Mouse (Mus musculus): ENCODE measurements around the gene Scn8a. TPM values are rescaled to one million over a fixed set of nuclear protein-coding genes. Genes with fewer than 3 reads are reported as not detected.

Scn8a gene
- polyA plus RNA-seq, 1 experiment from 2014 or later, result 1.2 TPM

GRCm38 (mm10) chr15:100952854-100953253 is 83.2 kb downstream of the Scn8a start:
- DNase-seq (ENCODE audit: low spot score) (no peak), ATAC-seq (no peak)
- Histone ChIP-seq H3K9ac (replicated peaks; ENCODE audit: low read depth) (no peak overlapping the region), H3K27me3 (replicated peaks; ENCODE audit: insufficient read depth, low read length) (no peaks in the 10 kb centered on the region), H3K4me2 (replicated peaks; ENCODE audit: low read depth, low read length) (no peak overlapping the region), H3K4me3 (ENCODE audit: low read depth, low read length) (no peak overlapping the region), H3K36me3 (ENCODE audit: insufficient read depth, low read length) (no peaks in the 10 kb centered on the region), H3K27ac (ENCODE audit: low read length) (no peak overlapping the region), H3K9me3 (ENCODE audit: low read length) (no peaks in the 10 kb centered on the region), H3K4me1 (ENCODE audit: insufficient read depth, low read depth, low read length) (no peaks in the 10 kb centered on the region)
- TF ChIP-seq EP300 (IDR thresholded peaks at IDR 0.05) (no peak), CTCF (IDR thresholded peaks at IDR 0.05) (no peak)
- 41% methylated on average over 8 of the region's 8 CpGs for WGBS

- H3K36me3 ChIP-seq (ENCODE audit: insufficient read depth, low read length), result no peaks in the 10 kb centered on the region
- DNase-seq (ENCODE audit: low spot score), result no peak
- H3K27ac ChIP-seq (ENCODE audit: low read length), result no peak overlapping the region
- no peak overlapping the region for H3K4me2 ChIP-seq (replicated peaks; ENCODE audit: low read depth, low read length)
- WGBS, result 56% methylated on average over 7 of the region's 7 CpGs
- H3K4me1 ChIP-seq (ENCODE audit: insufficient read depth, low read depth, low read length), result no peaks in the 10 kb centered on the region
- no peaks in the 10 kb centered on the region for H3K9me3 ChIP-seq (ENCODE audit: low read length)
- TF ChIP-seq EP300 (IDR thresholded peaks at IDR 0.05) (no peak), CTCF (IDR thresholded peaks at IDR 0.05) (no peak)
- H3K4me3 ChIP-seq (ENCODE audit: low read depth, low read length), result no peak overlapping the region
- H3K9ac ChIP-seq (replicated peaks; ENCODE audit: low read depth), result no peak overlapping the region
- no peak for ATAC-seq
- no peaks in the 10 kb centered on the region for H3K27me3 ChIP-seq (replicated peaks; ENCODE audit: insufficient read depth, low read length)
These were observed 84.3 kb downstream of the Scn8a start for GRCm38 (mm10) chr15:100953955-100954354.

GRCm38 (mm10) chr15:100954751-100955150 is 85.1 kb downstream of the Scn8a start:
- no peak overlapping the region for H3K4me3 ChIP-seq (ENCODE audit: low read depth, low read length)
- WGBS, result 72% methylated on average over 16 of the region's 16 CpGs
- H3K9ac ChIP-seq (replicated peaks; ENCODE audit: low read depth), result no peak overlapping the region
- TF ChIP-seq CTCF (IDR thresholded peaks at IDR 0.05), result no peak
- no peak for TF ChIP-seq EP300 (IDR thresholded peaks at IDR 0.05)
- no peak for ATAC-seq
- no peaks in the 10 kb centered on the region for H3K27me3 ChIP-seq (replicated peaks; ENCODE audit: insufficient read depth, low read length)
- no peaks in the 10 kb centered on the region for H3K4me1 ChIP-seq (ENCODE audit: insufficient read depth, low read depth, low read length)
- DNase-seq (ENCODE audit: low spot score), result no peak
- H3K4me2 ChIP-seq (replicated peaks; ENCODE audit: low read depth, low read length), result no peak overlapping the region
- no peak overlapping the region for H3K27ac ChIP-seq (ENCODE audit: low read length)
- no peaks in the 10 kb centered on the region for H3K9me3 ChIP-seq (ENCODE audit: low read length)
- H3K36me3 ChIP-seq (ENCODE audit: insufficient read depth, low read length), result no peaks in the 10 kb centered on the region

- H3K9ac ChIP-seq (replicated peaks; ENCODE audit: low read depth), result no peak overlapping the region
- H3K9me3 ChIP-seq (ENCODE audit: low read length), result no peaks in the 10 kb centered on the region
- no peak overlapping the region for H3K4me3 ChIP-seq (ENCODE audit: low read depth, low read length)
- no peaks in the 10 kb centered on the region for H3K4me1 ChIP-seq (ENCODE audit: insufficient read depth, low read depth, low read length)
- TF ChIP-seq CTCF (IDR thresholded peaks at IDR 0.05), result no peak
- no peak for TF ChIP-seq EP300 (IDR thresholded peaks at IDR 0.05)
- WGBS, result 79% methylated on average over 6 of the region's 6 CpGs
- H3K27me3 ChIP-seq (replicated peaks; ENCODE audit: insufficient read depth, low read length), result no peaks in the 10 kb centered on the region
- ATAC-seq (no peak), DNase-seq (ENCODE audit: low spot score) (no peak)
- H3K4me2 ChIP-seq (replicated peaks; ENCODE audit: low read depth, low read length), result no peak overlapping the region
- H3K27ac ChIP-seq (ENCODE audit: low read length), result no peak overlapping the region
- no peaks in the 10 kb centered on the region for H3K36me3 ChIP-seq (ENCODE audit: insufficient read depth, low read length)
These were observed 91.3 kb downstream of the Scn8a start for GRCm38 (mm10) chr15:100960958-100961357.

GRCm38 (mm10) chr15:100961561-100961960 is 91.9 kb downstream of the Scn8a start:
- TF ChIP-seq EP300 (IDR thresholded peaks at IDR 0.05), result no peak
- no peak for TF ChIP-seq CTCF (IDR thresholded peaks at IDR 0.05)
- DNase-seq (ENCODE audit: low spot score) (no peak), ATAC-seq (no peak)
- H3K27ac ChIP-seq (ENCODE audit: low read length), result no peak overlapping the region
- H3K4me2 ChIP-seq (replicated peaks; ENCODE audit: low read depth, low read length), result no peak overlapping the region
- H3K4me3 ChIP-seq (ENCODE audit: low read depth, low read length), result no peak overlapping the region
- H3K36me3 ChIP-seq (ENCODE audit: insufficient read depth, low read length), result no peaks in the 10 kb centered on the region
- 73% methylated on average over 4 of the region's 4 CpGs for WGBS
- no peaks in the 10 kb centered on the region for H3K27me3 ChIP-seq (replicated peaks; ENCODE audit: insufficient read depth, low read length)
- no peaks in the 10 kb centered on the region for H3K4me1 ChIP-seq (ENCODE audit: insufficient read depth, low read depth, low read length)
- no peak overlapping the region for H3K9ac ChIP-seq (replicated peaks; ENCODE audit: low read depth)
- H3K9me3 ChIP-seq (ENCODE audit: low read length), result no peaks in the 10 kb centered on the region

GRCm38 (mm10) chr15:100971443-100971842 is 101.8 kb downstream of the Scn8a start:
- H3K4me3 ChIP-seq (ENCODE audit: low read depth, low read length), result no peak overlapping the region
- no peaks in the 10 kb centered on the region for H3K9me3 ChIP-seq (ENCODE audit: low read length)
- ATAC-seq, result no peak
- no peak for DNase-seq (ENCODE audit: low spot score)
- H3K36me3 ChIP-seq (ENCODE audit: insufficient read depth, low read length), result no peaks in the 10 kb centered on the region
- no peak overlapping the region for H3K4me2 ChIP-seq (replicated peaks; ENCODE audit: low read depth, low read length)
- no peak overlapping the region for H3K27ac ChIP-seq (ENCODE audit: low read length)
- 75% methylated on average over 11 of the region's 11 CpGs for WGBS
- H3K27me3 ChIP-seq (replicated peaks; ENCODE audit: insufficient read depth, low read length), result no peaks in the 10 kb centered on the region
- no peaks in the 10 kb centered on the region for H3K4me1 ChIP-seq (ENCODE audit: insufficient read depth, low read depth, low read length)
- TF ChIP-seq EP300 (IDR thresholded peaks at IDR 0.05) (no peak), CTCF (IDR thresholded peaks at IDR 0.05) (no peak)
- no peak overlapping the region for H3K9ac ChIP-seq (replicated peaks; ENCODE audit: low read depth)

GRCm38 (mm10) chr15:100972795-100973194 is 103.1 kb downstream of the Scn8a start:
- 35% methylated on average over 11 of the region's 11 CpGs for WGBS
- no peak overlapping the region for H3K4me2 ChIP-seq (replicated peaks; ENCODE audit: low read depth, low read length)
- no peaks in the 10 kb centered on the region for H3K9me3 ChIP-seq (ENCODE audit: low read length)
- DNase-seq (ENCODE audit: low spot score) (peak; percentile 64), ATAC-seq (peak; percentile 38; the same call in 1 of the 2 replicates)
- H3K9ac ChIP-seq (replicated peaks; ENCODE audit: low read depth), result no peak overlapping the region
- no peak overlapping the region for H3K27ac ChIP-seq (ENCODE audit: low read length)
- no peaks in the 10 kb centered on the region for H3K4me1 ChIP-seq (ENCODE audit: insufficient read depth, low read depth, low read length)
- H3K27me3 ChIP-seq (replicated peaks; ENCODE audit: insufficient read depth, low read length), result no peaks in the 10 kb centered on the region
- H3K4me3 ChIP-seq (ENCODE audit: low read depth, low read length), result no peak overlapping the region
- TF ChIP-seq EP300 (IDR thresholded peaks at IDR 0.05), result no peak
- H3K36me3 ChIP-seq (ENCODE audit: insufficient read depth, low read length), result no peaks in the 10 kb centered on the region

Measured in lung, postnatal 0 days (tissue).